Mouse (Mus musculus): ENCODE measurements around the gene Ciapin1. TPM values are rescaled to one million over a fixed set of nuclear protein-coding genes. Genes with fewer than 3 reads are reported as not detected.

Gene Ciapin1
- polyA plus RNA-seq, 1 experiment from 2014 or later = 179 TPM

Other genes with a start within 250 kb of the Ciapin1 start
- gene Rspry1, start 236.4 kb downstream of the Ciapin1 start, polyA plus RNA-seq (2016; fragmentation: Nextera tagmentation; extraction: Ambion mirVana) = 53.4 and 54.7 TPM in 2 replicates
- gene Fam192a, start 236.4 kb downstream of the Ciapin1 start, polyA plus RNA-seq (2016; fragmentation: Nextera tagmentation; extraction: Ambion mirVana) = 116 and 122 TPM in 2 replicates
- gene Arl2bp, start 171.8 kb downstream of the Ciapin1 start, polyA plus RNA-seq (2016; fragmentation: Nextera tagmentation; extraction: Ambion mirVana) = 242 and 248 TPM in 2 replicates
- gene Pllp, start 142.1 kb downstream of the Ciapin1 start, polyA plus RNA-seq (2016; fragmentation: Nextera tagmentation; extraction: Ambion mirVana) = 0.52 and 0.92 TPM in 2 replicates
- gene Ccl22, start 92.8 kb downstream of the Ciapin1 start, polyA plus RNA-seq (2016; fragmentation: Nextera tagmentation; extraction: Ambion mirVana) = not detected in 2 replicates
- 8.3 and 9.4 TPM in 2 replicates for gene Cx3cl1, start 66.3 kb downstream of the Ciapin1 start, polyA plus RNA-seq (2016; fragmentation: Nextera tagmentation; extraction: Ambion mirVana)
- 0.56 TPM in 1 of 2 replicates, not detected in the other for gene Ccl17, start 27.9 kb downstream of the Ciapin1 start, polyA plus RNA-seq (2016; fragmentation: Nextera tagmentation; extraction: Ambion mirVana)
- 47.8 and 52.3 TPM in 2 replicates for gene Coq9, start within 50 bp of the Ciapin1 start, polyA plus RNA-seq (2016; fragmentation: Nextera tagmentation; extraction: Ambion mirVana)
- 144 and 147 TPM in 2 replicates for gene Polr2c, start 19.1 kb upstream of the Ciapin1 start, polyA plus RNA-seq (2016; fragmentation: Nextera tagmentation; extraction: Ambion mirVana)
- 22.0 and 25.1 TPM in 2 replicates for gene Dok4, start 38.0 kb upstream of the Ciapin1 start, polyA plus RNA-seq (2016; fragmentation: Nextera tagmentation; extraction: Ambion mirVana)
- gene Ccdc102a, start 79.7 kb upstream of the Ciapin1 start, polyA plus RNA-seq (2016; fragmentation: Nextera tagmentation; extraction: Ambion mirVana) = 11.8 and 15.9 TPM in 2 replicates
- gene Adgrg5, start 85.3 kb upstream of the Ciapin1 start, polyA plus RNA-seq (2016; fragmentation: Nextera tagmentation; extraction: Ambion mirVana) = not detected in 2 replicates
- 180 and 222 TPM in 2 replicates for gene Adgrg1, start 136.4 kb upstream of the Ciapin1 start, polyA plus RNA-seq (2016; fragmentation: Nextera tagmentation; extraction: Ambion mirVana)
- gene Adgrg3, start 179.3 kb upstream of the Ciapin1 start, polyA plus RNA-seq (2016; fragmentation: Nextera tagmentation; extraction: Ambion mirVana) = 1.7 and 2.4 TPM in 2 replicates
- 0.26 and 0.38 TPM in 2 replicates for gene Drc7, start 216.7 kb upstream of the Ciapin1 start, polyA plus RNA-seq (2016; fragmentation: Nextera tagmentation; extraction: Ambion mirVana)
- gene Katnb1, start 242.8 kb upstream of the Ciapin1 start, polyA plus RNA-seq (2016; fragmentation: Nextera tagmentation; extraction: Ambion mirVana) = 35.6 and 42.0 TPM in 2 replicates

All from forebrain, embryonic 12.5 days (tissue).